ENCODE assay signal across 25 mouse cellular contexts in genomic region chr11:50473933-50474332, GRCm38 (mm10). TPM values are rescaled to one million over a fixed set of nuclear protein-coding genes. Genes with fewer than 3 reads are reported as not detected.
A peak's percentile ranks its signal among the peaks of the same experiment; 100 is the strongest.
DNase-seq lines count a peak whose midpoint lies in the region; ATAC-seq and TF ChIP-seq lines count a peak whose summit lies in the region.
"Had no signal": no experiment of that assay in that cellular context is flagged by ENCODE, and none has a peak within 500 bp of the region (broad histone marks: within the 10 kb centered on the region; RNA-seq: fewer than 3 reads in every experiment).

No protein-coding gene starts in this region.

- ATAC-seq in granulocyte monocyte progenitor cell, adult 5-6 weeks (replicated peaks; ENCODE audit: poor library complexity, severe bottlenecking): peak; percentile 62
- ATAC-seq: activated CD4-positive, CD25-positive, alpha-beta regulatory T cell, adult 4 months; forebrain, embryonic 13.5 days; forebrain, embryonic 16.5 days; hindbrain, postnatal 0 days; inflammation-experienced regulatory T-cells, adult 6 months had no signal

- peak; percentile 7 to 16 for DNase-seq in spleen, adult 2 months (ENCODE audit: low read depth in 1 of 2, low spot score in 2 of 2)
- no peak for DNase-seq in spleen, postnatal 4 days (ENCODE audit: low spot score in 2 of 2)
- DNase-seq in B cell, adult 2 months: peak; percentile 37 to 46
- peak; percentile 59 for DNase-seq in splenic B cell, adult 2 months (ENCODE audit: low read depth, low spot score)
- DNase-seq in layer of hippocampus, adult 2 months (ENCODE audit: low spot score in 2 of 2): no peak
- no peak for DNase-seq in midbrain, embryonic 10.5 days (ENCODE audit: low spot score)
- DNase-seq: adrenal gland, adult 8-10 months; adrenal gland, postnatal 25 days; cerebellum, adult 8-10 months; cerebellum, postnatal 10 days; cerebellum, postnatal 36 days; gastrocnemius, postnatal 10 days; gastrocnemius, postnatal 36 days; heart, adult 18-20 months; heart, postnatal 14 days; heart, postnatal 4 days had no signal

- no peak for TF ChIP-seq CTCF in spleen, adult 2 months (IDR thresholded peaks at IDR 0.05; ENCODE audit: extremely low read depth, insufficient read depth, insufficient read length, insufficient replicate concordance)
- TF ChIP-seq CTCF in layer of hippocampus, adult 2 months (conservative IDR thresholded peaks at IDR 0.05): no peak

- no peak overlapping the region for H3K27ac ChIP-seq in spleen, adult 2 months (ENCODE audit: insufficient read depth, low read length)
- no peak overlapping the region for H3K27ac ChIP-seq in layer of hippocampus, adult 2 months
- H3K27ac ChIP-seq in midbrain, embryonic 10.5 days (replicated peaks): no peak overlapping the region
- H3K27ac ChIP-seq: forebrain, embryonic 10.5 days; forebrain, embryonic 13.5 days; heart, embryonic 13.5 days; hindbrain, embryonic 14.5 days; hindbrain, postnatal 0 days had no signal

- whole genome bisulfite sequencing in spleen, adult 2 months: 21% methylated on average over 1 of the region's 1 CpGs
- WGBS in midbrain, embryonic 10.5 days: 82% methylated on average over 1 of the region's 1 CpGs

- H3K27me3 ChIP-seq in spleen, adult 2 months (ENCODE audit: control insufficient read depth, insufficient read depth, low read length): no peaks in the 10 kb centered on the region
- no peaks in the 10 kb centered on the region for H3K27me3 ChIP-seq in splenic B cell, adult 2 months (ENCODE audit: control insufficient read depth, insufficient read depth, low read length, poor library complexity, severe bottlenecking)
- no peaks in the 10 kb centered on the region for H3K27me3 ChIP-seq in midbrain, embryonic 10.5 days (ENCODE audit: low read depth, poor library complexity, severe bottlenecking)
- H3K27me3 ChIP-seq: forebrain, embryonic 13.5 days; heart, embryonic 13.5 days had no signal

- H3K9me3 ChIP-seq in midbrain, embryonic 10.5 days (replicated peaks): peaks cover 13% of the 10 kb centered on the region; the same call in 1 of the 2 replicates

- H3K36me3 ChIP-seq in spleen, adult 2 months (ENCODE audit: control insufficient read depth, insufficient read depth, low read length): no peaks in the 10 kb centered on the region
- H3K36me3 ChIP-seq in splenic B cell, adult 2 months (ENCODE audit: control insufficient read depth, insufficient read depth, low read length, poor library complexity, severe bottlenecking): no peaks in the 10 kb centered on the region
- no peaks in the 10 kb centered on the region for H3K36me3 ChIP-seq in midbrain, embryonic 10.5 days
- H3K36me3 ChIP-seq: forebrain, embryonic 10.5 days; heart, embryonic 13.5 days had no signal

- H3K4me1 ChIP-seq in spleen, adult 2 months (ENCODE audit: control insufficient read depth, insufficient read depth, insufficient read length): no peaks in the 10 kb centered on the region
- no peaks in the 10 kb centered on the region for H3K4me1 ChIP-seq in midbrain, embryonic 10.5 days

- H3K4me3 ChIP-seq in spleen, adult 2 months (ENCODE audit: extremely low read depth, insufficient read depth, insufficient read length): no peak overlapping the region
- H3K4me3 ChIP-seq in layer of hippocampus, adult 2 months: no peak overlapping the region
- no peak overlapping the region for H3K4me3 ChIP-seq in midbrain, embryonic 10.5 days
- H3K4me3 ChIP-seq: forebrain, embryonic 10.5 days; forebrain, embryonic 13.5 days; heart, embryonic 13.5 days had no signal

- TF ChIP-seq POLR2A in spleen, adult 2 months (IDR thresholded peaks at IDR 0.05; ENCODE audit: low read depth, low read length): no peak

RNA-seq across cellular contexts. Expression of gene Rufy1, which starts 43.0 kb away (rescaled TPM):
- polyA plus RNA-seq in spleen, adult 2 months (2012; rRNA removed): 9.6 and 13.0 TPM in 2 replicates
- total RNA-seq in granulocyte monocyte progenitor cell, adult 5-6 weeks (2014; fragmentation: Nextera tagmentation): 42.1 and 52.7 TPM in 2 replicates
- 34.6 and 48.3 TPM in 2 replicates for total RNA-seq in granulocyte monocyte progenitor cell, adult 5-6 weeks (2017)
- total RNA-seq in layer of hippocampus, adult 2 months (2021): 10 to 100 TPM; 29.2 to 29.6 TPM
- 21.1 and 22.3 TPM in 2 replicates for polyA plus RNA-seq in midbrain, embryonic 10.5 days (2016; fragmentation: Nextera tagmentation; extraction: Ambion mirVana)

Comparison
In these comparisons a context has a peak if more than half of its experiments do, and no peak if none do; other contexts are left out.
1. DNase-seq: peak in spleen, adult 2 months (2 of 2), B cell, adult 2 months (2 of 2) and splenic B cell, adult 2 months (single experiment); none in spleen, postnatal 4 days (0 of 2), layer of hippocampus, adult 2 months (0 of 2) and midbrain, embryonic 10.5 days (single experiment).